Mouse (Mus musculus): ENCODE measurements around the gene Mcam. TPM values are rescaled to one million over a fixed set of nuclear protein-coding genes. Genes with fewer than 3 reads are reported as not detected.
"Not testable (repeated sequence)": the region's sequence is repeated elsewhere in the genome, so short reads cannot be mapped to it uniquely, and the experiment has no call there.

The Mcam gene
- polyA plus RNA-seq, 1 experiment = 219 TPM

DNA sequence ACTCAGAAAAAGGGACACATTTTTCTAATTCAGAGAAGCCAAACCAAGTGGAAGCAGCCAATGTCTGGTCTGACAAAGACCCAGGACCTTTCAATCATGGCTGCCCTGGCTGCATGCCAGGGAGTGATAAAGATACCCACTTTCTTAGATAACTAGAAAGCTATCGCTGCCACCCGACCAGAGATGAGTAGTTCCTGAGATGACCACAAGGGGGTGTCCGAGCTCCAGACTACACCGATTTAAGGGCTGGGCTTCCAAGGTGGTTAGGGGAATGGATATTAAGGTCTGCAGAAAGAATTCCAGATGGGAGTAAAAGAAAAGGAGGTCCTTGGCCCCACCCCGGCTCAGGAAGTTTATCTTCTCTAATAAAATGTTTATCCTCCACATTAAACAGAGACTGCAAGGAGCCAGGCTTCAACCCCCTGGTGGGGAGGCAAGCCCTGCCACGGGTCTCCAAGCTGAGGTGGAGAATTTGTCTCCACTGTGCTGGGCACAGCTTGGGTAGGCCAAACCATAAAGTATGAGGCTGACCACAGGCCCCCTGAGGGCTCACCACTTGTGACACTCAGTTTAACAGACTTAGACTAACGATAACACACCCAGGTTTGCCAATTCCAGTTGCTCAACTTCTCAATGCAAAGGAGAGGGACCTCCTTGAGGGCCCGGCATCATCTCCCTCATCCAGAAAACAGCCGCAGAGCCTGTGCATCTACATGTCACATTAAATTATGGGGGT lies 24.7 kb upstream of the Mcam start:
- no peak for DNase-seq (ENCODE audit: low spot score)

DNA sequence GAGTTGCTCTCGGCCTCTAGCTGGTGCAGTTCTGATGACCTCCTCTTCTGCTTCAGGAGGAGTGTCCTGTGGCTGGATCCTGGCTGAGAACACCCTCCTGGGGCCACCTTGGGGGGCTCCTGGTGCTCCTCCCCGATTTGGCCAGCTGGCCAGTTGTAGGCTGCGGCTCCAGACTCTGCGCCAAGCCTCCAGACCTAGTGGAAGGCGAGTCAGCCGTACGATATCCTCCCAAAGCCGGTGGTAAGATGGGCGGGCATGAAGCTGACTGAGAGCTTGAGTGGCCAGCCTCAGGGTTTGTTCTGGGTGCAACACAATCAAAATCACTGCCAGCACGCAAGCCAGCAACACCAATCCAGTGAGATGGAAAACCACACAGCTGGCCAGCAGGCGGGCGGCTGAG lies 22.4 kb upstream of the Mcam start:
- not testable (repeated sequence) for DNase-seq (ENCODE audit: low spot score)

DNA sequence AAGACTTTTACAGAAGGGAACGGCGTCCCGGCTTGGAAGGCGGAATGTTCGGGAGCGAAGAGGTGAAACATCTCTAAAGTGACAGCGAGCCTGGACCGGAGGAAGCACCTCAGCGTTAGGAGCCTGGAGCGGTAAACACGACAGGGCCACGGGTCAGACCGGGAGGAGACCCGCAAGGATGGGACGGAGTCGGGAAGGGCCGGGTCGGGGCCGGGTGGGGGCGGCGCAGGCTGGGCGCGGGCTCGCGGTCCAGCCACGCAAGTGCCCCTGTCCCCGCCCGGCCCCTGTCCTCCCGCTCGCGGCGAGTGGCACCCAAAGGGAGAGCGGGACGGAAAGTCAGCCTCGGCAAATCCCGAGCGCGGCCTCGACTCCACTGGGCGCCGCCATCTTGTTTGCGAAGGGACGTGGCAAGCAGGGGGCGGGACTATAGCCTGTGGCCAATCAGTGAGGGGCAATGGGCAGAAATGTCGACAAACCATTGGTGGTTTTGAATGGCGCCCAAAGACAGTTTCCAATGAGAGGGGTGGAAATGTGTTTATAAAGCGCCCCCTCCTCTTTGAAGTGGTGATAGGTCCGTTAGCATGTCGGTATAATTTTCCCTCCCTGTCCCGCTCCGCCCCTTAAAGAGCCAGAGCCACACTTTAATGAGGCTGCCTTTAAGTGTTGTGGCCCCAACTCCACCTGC lies 21.0 kb upstream of the Mcam start, which contains the start of the genes Gm49380 and Rnf26:
TSS of gene Gm49380 (minus strand) at position 396 of the 685 bp plus-strand sequence.
TSS of gene Rnf26 (minus strand) at position 413 of the 685 bp plus-strand sequence.
- DNase-seq (ENCODE audit: low spot score) = peak; percentile 83

DNA sequence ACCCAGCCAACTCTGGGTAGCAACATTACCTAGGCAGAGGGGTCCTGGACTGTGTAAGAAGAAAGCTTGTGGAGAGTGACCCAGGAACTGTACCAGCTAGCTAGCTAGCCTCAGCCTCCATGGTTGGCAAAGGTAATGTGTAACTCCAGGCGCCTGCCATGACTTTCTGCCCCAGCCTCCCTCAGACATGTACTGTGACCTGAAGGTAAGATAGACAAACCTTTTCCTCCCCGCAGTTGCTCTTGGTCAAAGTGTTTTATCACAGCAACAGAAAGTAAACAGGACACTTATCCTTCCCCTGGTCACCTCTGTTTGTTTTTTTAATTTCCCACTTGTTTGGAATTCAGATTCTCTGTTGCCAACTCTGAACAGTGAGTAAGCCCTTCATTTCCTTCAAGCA lies 19.8 kb upstream of the Mcam start:
- no peak for DNase-seq (ENCODE audit: low spot score)

DNA sequence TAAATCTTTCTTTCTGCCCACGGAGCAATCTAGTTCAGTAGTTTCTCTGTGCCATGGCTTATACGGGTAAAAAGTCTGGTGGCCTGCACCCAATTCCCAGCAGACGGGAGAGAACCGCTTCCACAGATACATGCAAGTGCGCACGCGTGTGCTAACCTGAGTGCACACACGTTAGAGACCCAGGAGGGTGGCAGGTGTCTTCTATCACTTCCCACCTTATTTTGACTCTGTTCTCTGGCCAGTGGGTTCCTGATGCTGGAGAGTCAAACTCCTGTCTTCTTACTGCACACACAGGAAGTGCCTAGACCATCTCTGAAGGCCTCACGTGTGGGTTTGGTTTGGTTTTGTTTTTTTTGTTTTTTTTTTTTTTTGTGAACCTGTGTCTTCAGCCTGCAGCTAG lies 18.7 kb upstream of the Mcam start:
- no peak for DNase-seq (ENCODE audit: low spot score)

DNA sequence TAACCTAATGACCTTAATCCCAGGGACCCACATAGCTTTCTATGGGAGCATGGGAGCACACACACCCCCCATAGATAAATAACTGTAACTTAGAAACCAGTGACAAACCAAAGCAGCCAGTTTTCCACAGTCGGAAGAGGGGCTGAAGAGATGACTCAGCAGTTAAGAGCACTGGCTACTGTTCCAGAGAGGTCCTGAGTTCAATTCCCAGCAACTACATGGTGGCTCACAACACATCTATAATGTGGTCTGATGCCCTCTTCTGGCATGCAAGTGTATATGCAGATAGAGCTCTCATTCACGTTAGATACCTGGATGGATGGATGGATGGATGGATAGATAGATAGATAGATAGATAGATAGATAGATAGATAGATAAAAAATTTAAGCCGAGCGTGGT lies 18.1 kb upstream of the Mcam start:
- DNase-seq (ENCODE audit: low spot score) = no peak

DNA sequence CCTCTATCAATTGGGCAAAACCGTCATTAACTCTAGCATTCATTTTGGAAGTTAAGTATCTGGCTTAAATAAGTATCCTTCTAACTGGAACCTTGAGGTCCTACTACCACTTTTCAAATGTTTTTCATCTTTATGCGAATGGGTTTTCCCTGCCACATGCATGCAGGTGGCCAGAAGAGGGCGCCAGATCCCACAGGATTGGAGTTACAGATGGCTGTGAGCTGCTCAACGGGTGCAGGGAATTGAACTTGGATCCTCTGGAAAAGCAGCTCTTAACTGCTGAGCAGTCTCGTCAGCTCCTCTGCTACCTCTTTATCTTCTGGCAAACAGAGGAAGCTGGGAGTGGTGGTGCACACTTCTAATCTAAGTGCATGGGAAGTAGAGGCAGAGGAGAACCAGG lies 15.3 kb upstream of the Mcam start:
- DNase-seq (ENCODE audit: low spot score) = no peak

DNA sequence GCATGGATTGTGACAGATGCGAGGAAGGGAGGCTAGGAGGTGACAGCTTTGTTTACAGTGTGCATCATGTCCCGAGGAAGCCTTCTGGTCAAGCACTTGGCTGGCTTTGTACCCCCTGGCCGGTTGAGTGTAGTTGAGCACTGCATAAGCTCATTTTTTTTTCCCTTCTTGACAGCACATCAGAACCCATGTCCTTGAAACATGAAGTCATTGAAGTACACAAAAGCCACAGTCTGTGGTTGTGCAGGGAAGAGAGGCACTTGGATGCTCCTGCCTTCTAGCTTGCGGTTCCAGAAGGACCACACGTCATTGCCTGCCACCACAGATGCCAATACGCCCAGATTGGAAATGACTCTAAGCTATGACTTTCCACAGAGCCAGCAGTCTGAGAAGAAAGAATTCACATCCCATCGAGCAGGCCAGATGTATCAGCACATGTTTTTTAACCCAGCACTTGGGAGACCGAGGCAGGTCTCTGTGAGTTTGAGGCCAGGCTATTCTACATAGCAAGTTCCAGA lies 14.3 kb upstream of the Mcam start:
- no peak for DNase-seq (ENCODE audit: low spot score)

DNA sequence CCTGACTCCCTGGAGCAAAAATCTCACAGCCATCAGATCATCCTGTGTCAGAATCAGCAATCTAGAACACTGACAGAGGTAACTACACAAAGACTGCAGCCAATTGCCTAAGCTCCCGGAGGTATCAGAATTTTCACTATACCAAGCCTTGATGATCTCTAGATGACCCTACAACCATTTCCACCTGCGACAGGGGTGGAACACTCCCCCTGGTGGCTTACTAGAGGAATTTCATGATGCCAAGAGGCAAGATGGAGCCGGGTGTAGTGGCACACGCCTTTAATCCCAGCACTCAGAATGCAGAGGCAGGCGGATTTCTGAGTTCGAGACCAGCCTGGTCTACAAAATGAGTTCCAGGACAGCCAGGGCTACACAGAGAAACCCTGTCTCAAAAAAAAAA lies 10.0 kb upstream of the Mcam start:
- no peak for DNase-seq (ENCODE audit: low spot score)

DNA sequence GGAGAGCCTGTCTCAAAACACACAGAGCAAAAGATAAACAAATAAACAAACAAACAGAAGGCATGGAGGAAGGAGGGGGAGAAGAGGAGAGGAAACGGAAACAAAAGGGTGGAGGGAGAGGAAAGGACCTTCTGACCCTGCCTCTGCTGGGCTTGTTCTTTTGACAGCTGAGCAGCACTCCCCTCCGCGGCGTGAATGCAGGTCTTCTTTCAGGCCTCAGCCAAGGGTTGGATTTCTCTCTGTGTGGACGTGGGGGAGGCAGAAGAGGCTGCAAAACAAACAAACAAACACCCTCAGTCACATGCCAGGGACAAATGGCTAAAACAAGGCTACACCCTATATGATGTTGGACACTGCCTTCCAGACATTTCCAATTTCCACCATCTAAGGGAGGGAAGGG lies 9.2 kb upstream of the Mcam start:
- DNase-seq (ENCODE audit: low spot score) = no peak

DNA sequence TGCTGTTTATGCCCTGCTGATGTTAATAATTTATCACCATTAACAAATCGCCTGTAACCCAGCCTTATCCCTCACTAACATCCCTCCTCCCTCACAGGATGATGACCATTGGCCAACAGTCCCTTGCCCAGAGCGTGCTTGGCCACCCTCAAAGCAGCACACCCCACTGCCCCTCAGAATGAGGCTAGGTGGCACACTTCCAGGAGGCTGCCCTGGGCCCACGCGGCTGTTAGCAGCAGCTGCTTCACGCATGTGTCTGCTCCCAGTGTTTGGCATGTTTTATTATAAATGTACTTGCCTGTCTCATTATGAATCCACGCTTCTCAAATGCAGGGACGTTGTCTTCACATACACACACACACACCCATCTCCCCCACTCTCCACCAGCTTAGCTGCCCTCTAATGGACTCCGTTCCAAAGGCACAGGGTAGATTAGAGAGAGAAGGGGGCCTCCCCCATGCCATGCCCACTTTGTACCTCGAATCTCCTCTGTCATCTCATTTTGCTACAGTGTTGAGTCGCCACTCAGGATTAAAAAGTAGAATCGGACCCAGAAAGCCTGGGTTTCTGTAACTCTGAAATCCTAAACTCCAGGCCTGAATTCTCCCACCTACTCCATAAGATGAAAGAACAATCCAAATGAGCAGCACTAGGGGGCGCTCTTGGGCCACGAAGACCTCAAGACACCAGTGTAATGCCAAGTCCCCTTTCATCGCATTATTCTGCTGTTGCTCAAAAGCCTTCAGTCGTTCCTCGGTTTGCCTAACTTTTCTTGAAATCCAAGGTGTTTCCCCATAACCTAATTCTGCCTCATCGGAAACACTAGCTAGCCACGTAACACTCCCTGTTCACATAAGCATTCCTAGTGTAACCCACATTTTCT lies 8.5 kb upstream of the Mcam start:
- no peak for DNase-seq (ENCODE audit: low spot score)

DNA sequence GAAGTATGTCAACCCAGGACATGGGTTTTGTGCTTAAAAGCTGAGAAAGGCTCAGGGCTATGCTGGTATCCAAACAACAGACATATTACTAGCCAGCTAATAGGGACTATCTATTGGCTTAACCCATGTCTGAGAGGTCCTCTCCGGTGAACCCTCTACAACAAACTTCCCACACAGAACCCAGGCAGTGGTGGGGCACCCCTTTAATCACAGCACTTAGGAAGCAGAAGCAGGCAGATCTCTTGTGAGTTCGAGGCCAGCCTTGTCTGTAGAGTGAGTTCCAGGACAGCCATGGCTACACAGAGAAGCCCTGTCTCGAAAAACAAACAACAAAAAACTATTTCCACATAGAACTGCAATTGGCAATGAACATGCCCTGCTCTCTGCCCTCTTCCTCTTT lies 7.5 kb upstream of the Mcam start:
- DNase-seq (ENCODE audit: low spot score) = no peak

DNA sequence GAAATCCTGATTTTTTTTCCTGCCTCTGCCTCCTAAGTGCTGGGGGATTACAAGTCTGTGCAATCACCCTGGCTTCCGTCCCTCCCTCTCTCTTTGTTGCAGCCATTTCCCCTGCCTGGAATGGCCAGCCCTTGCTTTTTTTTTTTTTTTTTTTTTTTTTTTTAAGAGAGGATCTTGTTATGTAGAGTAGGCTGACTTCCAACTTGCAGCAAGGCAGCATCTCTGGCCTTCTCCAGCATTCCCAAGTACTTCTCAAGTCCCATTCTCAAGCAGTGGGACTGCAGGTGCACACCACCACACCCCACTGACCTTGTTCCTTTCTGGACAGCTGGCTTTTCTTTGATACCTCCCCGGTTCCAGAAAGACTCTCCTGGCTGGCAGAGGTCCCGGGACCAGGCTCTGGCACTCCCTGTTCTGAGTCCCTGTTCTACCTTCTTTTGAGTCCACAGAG lies 6.9 kb upstream of the Mcam start:
- no peak for DNase-seq (ENCODE audit: low spot score)

DNA sequence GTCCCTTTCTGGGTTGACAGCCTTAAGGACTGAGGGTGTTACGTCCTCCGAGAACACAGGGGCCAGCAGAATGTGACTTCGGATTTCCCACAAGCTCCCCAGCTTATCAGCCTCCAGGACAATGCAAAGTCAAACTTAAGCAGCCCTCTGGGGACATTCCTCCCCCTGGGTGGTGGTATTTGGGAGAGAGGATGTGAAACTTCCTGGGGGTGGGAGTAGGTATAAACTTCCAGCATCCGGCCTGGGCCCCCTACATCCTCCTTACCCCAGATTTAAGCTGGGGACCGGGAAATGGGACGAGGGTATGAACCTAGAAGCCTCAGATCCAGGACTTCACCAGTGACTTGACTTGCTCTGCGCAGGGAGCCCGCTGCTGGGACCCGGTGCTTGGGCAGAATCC lies 4.6 kb upstream of the Mcam start:
- no peak for DNase-seq (ENCODE audit: low spot score)

DNA sequence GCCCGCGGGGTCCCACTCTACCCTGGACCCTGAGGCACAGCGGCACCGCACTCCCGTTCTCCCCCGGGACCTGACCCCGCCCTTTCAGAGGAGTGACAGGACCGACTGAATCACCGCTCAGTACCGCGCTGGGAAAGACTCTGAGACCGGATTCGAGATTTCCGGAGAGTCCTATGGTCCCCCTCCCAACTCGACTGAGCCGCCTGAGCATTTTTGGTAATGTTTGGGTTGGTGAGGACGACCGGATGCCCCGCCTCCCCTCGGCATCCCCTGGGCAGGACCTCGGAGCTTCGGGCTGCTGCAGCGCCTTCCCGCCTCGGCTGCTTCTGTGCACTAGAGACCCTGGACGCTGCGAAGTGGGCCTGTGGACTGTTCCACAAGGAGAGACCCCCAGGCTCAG lies 4.2 kb upstream of the Mcam start:
- no peak for DNase-seq (ENCODE audit: low spot score)

DNA sequence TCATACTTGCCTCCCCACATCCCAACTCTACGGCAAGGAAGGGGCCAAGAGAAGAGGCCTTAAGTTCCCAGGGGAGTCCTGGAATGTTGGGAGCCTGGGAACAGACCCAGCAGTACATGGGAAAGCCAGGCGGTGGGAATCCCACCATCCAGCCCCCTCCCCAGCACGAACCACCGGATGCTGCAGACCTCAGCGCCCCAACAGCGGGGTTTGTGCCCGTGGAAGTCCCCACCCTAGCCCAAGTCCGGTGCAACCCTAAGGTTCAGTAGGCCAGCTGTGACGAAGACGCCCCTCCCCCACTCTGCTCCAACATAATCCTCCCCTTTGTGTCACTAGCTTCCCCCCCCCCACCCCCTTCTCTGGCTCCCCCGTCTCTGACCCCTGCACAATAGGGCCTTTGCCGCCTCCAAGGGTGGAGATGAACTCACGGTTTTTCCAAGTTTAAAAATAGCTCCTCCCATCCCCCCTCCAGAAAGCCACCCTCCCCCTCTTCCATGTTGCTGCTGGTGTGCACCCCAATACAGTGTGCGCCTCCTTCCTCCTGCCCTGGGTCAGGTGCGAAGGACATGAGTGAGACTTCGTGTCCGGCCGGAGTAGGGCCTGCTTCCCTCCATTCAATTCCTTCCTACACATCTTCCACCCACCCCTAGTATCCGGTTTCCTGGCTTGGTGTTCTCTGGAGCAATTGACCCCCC lies 3.5 kb upstream of the Mcam start:
- no peak for DNase-seq (ENCODE audit: low spot score)

DNA sequence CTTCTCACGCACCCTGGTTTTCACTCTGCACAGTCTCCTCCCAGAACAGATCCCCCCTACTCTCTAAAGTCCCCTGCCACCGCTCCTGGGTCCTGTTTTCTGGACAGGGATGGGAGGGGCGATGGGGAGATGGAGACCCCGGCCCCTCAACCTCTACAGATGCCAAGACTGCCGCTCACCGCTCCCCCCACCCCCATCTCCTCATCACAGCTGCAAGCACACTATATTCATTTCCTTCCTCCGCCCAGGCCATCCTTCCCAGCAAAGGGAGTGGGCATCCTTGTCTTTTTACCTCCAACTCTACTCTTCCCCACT lies 3.0 kb upstream of the Mcam start:
- DNase-seq (ENCODE audit: low spot score) = no peak

DNA sequence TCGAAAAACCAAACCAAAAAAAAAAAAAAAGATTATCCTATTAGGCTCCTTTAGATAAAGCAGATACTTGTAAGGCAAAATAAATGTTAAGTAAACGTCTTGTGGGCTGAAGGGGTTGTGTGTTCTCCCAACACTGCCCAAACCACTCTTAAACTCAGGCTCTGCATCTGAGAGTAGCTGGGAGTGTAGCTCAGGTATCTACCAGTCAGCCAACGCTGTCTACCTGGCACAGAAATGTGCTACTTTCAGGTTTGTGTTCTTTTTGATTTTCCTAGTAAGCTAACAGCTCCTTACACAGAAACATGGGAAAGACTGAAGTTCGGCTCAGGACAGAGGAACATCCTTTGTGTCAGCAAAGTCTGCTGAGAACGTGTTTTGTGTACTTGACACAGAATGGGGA lies 2.1 kb upstream of the Mcam start:
- DNase-seq (ENCODE audit: low spot score) = no peak

DNA sequence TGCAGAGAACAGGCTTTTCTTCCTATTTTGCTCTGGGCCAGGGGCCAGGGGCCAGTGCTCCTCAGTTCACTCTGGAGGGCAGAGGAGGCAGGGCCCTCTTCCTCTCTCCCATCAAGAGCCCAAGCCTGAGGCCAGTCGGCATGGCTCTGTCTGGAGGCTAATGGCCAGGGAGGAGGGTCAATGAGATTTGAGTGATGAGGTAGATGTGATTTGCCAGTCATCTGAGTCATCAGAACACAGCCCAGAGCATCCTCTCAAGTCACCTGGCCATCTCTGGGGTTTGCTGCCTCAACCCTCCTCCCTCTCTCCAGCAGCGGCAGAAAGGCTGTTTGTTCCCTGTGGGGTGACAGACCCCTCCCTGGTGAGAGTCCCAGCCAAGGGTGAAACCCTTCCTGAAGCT lies 982 bp upstream of the Mcam start:
- no peak for DNase-seq (ENCODE audit: low spot score)

DNA sequence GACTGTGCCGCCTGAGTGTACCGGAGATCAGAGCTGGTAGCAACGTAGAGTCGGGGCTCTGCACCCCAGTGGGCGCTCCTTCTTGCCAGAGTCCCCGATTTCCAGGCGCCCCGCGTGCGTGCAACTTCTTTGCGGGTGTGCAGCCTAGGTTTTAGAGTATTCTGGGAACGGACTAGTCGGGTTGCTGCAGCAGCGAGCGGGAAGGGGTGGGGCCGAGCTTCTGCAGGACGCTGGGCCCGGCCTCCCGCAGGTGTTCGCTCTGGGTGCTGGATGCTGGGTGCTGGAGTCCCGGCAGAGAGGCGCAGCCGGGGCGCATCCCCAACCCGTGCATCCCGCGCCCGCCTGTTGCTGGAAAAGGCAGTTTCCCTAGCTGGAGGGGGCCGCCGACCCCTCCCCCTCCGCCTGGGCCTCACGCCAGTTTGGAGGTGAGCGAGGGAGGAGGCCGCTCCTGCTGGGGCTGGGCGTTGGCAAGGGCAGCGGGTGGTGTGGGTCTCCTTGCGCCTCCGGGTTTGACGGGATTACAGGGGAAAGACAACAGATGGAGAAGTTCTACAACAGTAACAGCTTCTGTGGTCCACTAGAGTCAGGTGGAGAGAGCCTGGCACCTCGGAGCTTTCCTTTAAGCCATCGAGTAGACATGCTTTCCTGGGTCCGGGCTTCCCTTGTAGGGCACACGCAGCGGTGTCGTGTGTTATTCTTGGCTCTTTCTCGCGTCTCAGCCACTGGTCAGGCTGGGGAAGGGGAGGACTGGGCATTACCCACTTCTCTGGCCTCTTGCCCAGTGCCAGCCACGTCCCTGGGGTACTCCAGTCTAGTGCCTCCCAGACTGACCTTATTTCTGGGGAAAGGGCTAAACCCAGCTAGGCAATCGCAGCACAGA lies 822 bp downstream of the Mcam start:
- DNase-seq (ENCODE audit: low spot score) = peak; percentile 75
